Mouse (Mus musculus) stomach, postnatal 0 days (tissue): ENCODE measurements around the gene Rhpn2.

Experiments
- CTCF ChIP-seq: IDR thresholded peaks from 2 replicates; pipeline ENCODE4 v1.5.1; 2016; ENCODE audit warnings: antibody characterized with exemption, low read depth, mild to moderate bottlenecking, moderate library complexity
- EP300 ChIP-seq: optimal IDR thresholded peaks from 2 replicates; pipeline ENCODE3; 2016; ENCODE audit warnings: antibody characterized with exemption

DNA sequence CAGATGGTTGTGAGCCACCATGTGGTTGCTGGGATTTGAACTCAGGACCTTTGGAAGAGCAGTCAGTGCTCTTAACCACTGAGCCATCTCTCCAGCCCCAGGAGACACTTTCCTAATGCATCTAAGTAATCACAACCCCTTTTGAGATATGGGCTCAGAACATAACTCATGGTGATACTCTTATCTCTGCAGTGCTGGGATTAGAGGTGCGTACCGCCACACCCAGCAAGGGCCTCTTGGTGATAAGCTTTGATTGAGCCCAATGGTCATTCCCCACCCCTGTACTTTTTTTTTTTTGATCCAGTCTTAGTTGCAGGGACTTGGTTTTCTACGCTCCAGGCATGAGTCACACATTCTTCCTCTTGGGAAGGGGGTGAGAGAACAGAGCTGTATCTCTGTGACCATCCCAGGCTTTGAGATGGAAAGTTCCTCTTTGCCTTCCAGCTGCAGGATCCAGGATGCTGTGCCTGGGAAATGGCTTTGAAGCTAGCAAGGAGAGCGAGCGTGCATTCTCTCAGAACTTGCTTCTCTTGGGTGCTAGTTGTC is 10.9 kb downstream of the Rhpn2 start:
- no peak for TF ChIP-seq CTCF
- TF ChIP-seq EP300: no peak
